Mouse (Mus musculus) brain, adult 2 months (tissue): ENCODE data around the gene Ptprn2.

Source experiments
- DNase-seq: peaks from one replicate; pipeline ENCODE4 v3.0.0; 2011; ENCODE audit warnings: low read depth, low spot score

Gene Ptprn2

DNA sequence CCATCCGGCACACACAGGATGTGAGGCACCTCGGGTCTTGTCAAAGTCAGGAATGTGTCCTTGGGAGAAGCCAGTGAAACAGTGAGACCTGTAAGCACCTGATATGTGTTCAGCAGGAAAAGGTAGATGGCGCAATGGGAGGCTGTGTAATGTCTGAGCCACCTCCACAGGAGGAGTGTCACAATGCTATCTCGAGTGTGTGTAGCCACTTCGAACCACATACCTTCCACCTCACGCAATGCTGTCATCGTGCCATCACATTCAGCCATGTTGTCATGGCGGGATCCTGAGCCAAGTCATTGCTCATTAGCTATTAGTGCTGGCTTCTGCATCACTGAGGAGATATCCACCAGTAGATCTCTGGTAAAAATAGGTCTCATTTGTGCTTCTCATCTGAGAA lies 290.9 kb downstream of the Ptprn2 start:
- no peak for DNase-seq

DNA sequence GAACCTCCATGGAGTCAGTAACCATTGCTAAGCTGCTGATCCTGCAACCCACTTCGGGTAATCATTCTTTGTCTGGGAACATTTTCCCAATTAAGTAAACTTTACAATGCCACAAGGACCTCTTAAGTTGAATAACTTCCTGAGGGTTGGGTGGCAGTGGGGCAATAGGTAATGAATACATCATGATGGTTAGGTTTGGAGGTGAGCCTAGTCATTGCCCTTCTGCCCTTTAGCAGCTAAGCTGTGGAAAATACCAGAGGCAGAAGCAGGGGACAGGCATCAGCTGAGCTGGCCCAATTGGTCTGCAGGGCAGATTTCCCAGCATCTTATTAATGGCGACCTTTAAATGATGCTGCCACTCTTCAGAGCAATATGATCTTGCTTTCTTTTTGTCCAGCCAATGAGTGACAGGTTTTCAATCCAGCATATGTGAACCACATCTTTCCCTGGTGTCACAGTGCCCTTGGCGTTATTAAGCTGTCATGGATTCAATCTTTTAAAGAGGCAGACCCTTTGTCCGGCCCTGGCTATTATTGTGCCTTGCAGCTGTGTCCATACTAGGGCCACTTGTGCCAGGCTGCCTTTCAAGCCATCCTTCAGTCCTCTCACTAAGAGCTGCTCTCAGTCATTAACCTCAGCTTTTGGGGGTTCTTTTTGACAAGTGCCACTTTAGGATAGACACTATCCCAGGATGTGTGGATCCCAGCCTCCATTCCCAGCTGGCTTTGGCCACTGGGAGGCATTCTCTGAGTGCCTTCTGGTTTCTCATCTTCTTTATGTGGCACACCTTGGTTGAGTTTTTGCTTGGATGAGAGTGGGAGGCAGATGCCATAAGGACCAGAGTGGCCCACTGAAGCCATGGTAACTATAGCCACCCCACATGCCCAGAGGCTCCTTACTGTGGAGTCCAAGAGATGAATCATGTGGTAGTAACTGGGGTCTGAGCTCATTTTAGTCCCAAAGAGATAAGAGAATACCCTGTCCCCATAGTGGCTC lies 292.9 kb downstream of the Ptprn2 start:
- DNase-seq, result peak; percentile 18

DNA sequence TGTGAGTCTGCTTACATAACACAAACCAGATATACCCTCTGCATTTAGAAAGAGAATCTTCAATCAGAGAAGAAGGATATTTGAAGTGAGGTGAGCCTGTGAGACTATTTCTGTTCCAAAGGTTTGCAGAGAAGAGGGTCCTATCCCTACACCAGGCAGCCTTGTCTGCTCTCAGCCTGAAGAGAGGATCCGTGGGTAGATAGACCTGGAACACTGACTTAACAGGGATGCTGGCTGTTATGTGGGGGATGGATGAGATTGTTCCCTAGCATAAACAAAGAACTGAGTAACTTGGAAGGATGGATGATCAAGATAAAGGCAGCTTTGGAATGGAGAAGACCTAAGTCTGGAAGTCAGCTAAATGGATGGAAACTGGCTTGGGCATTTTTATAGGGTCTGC lies 294.9 kb downstream of the Ptprn2 start:
- peak; percentile 68 for DNase-seq

DNA sequence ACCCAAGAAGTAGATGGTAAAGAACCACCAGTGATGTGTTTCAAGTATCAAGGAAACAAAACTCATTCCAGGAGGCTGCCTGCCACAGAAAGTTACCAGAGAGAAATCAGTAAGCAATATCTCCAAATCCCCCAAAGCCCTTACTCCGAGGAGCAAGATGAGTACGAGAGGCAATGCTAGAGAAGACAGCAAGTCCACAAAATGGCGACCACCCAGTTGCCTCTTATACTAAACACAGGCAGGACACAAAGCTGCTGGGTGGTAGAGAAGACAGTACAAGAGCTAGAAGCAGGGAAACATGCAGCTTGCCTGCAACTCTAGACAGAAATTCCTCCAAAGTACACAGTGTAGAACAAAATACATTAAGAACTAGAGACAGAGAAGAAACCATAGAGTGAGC lies 300.2 kb downstream of the Ptprn2 start:
- no peak for DNase-seq

DNA sequence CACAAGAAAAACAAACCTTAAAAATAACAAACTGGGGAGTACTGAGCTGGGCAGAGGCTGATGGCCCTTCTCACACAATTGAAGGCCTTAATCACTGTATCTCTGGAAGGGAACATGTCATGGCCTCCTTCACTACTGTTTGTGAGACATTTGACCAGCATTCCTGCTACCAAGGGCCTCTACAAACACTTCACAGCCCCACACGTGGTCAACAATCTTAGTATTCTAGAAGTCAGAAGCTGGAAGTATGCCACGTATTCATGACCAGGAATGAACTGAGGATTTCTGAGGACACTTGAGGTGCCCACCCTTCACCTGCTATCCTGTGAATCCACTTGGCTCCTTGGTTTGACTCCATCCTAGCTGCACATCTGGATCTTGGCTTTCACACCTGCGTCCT lies 302.8 kb downstream of the Ptprn2 start:
- no peak for DNase-seq

DNA sequence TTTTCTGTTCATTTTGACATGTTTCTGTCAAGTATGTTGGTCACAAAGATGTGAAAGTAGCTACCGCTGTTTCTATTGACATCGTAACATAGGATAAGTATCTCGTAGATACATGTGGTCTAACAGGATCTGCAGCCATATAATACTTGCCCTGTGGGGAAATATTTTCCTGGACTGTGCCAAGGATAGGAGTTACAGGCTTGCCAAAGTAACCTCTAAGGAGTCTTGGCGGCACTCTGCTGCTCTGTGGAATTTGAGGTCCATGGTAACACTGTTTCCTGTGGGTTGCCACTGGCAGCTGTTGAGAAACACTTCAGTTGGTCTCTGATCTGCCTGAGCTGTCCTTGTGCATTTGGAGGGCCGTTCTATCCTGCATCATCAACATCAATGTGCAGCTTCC lies 317.8 kb downstream of the Ptprn2 start:
- no peak for DNase-seq

DNA sequence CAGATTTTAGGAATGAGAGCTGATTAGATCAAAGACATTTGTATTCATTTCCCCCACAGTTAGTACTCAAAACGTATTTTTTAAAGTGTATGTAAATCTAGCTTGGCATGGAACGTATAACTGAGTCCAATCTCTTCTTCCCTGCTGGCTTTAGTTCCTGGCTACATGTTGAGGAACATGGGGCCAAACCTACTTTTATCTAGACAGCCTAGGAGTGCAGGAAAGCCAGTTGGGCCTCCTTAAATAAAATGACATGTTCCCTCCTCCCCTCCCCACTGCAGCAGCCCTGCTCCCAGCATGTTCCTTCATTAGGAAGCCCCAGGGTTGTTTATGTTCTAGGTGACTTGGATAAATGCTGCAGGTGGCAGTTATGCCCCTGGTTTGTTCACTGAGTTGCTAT lies 319.2 kb downstream of the Ptprn2 start:
- DNase-seq, result peak; percentile 44

DNA sequence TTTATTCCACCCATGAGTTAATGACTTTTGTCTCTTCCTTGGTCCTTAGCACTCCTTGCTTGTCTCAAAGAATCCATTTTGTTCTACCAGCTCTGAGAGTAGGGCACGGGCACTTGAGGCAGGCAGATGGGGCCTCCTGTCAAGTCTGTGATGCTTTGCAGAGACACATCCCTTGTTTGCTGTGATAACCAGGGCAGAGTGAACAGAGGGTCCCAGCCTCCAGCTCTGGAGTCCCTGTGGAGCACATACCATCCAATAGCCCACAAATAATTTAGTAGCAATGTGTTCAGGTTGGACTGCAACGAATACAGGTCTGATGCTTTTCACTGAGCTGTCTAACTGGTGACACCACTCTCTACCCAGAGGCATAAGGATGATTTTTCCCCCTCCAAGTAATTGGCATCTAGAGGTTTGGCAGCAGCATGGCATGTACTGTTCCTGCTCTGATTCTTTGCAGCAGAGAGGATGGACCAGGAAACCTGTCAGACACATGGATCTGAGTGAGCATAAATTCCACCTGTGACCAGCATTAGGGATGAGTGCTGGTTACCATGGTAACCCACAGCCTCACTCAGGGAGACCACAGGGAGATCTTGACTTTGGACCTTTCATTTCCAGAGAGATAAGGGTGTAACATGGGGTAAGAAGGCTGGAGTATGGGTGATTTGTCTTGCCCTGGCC lies 319.7 kb downstream of the Ptprn2 start:
- peak; percentile 59 for DNase-seq

DNA sequence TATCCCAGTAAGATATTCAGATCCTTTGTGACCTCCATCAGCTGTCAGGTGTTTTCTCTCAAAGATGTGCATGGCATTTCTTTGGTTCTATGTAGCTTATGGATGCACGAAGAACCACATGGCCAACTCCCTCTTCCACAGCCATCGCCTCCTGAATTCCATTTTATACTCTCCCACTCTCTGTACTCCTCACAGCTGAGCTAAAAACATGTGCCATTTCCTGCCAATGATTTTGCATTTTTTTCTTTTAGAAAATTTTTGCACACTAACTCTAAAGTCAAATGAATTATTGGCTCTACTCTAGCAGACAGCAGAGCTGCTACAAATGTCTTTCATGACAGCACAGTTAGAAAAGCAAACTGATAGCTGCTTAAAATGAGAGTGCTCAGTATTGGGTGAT lies 320.6 kb downstream of the Ptprn2 start:
- DNase-seq, result peak; percentile 84

DNA sequence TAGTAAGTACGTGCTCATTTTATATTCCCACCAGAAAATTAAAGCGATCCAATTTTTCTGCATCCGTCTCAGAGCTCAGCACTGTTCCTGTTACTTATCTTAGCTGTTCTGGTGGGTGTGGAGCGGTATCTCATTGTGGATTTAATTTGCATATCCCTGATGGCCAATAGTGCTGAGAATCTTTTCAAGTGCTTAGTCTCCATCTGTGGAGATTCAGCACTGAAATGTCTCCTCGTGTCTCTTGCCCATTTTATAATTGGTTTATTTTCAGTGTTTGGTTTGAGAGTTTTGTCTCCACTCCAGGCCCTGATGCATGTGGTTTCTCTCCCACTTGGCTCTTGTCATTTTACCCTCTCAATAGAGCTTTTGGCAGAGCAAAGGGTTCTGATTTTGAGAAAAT lies 327.5 kb downstream of the Ptprn2 start:
- peak; percentile 88 for DNase-seq

DNA sequence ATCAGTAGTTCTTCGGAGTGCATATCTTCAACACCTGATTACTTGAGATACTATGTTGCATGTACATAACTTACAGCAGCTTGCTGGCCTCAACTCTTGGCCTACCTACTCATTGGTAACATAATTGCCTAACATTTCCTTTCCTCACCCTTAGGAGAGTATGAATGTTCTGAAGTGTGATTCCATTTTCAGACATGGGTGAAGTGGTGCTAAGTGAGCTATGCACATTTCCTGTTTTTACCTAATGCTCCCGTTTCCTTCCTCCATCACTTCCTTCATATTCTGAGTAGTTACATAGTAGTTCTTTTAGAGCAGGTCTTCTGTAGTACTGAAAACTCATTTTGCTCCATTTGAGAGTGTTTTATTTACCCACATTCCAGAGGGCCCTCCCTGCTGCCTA lies 334.3 kb downstream of the Ptprn2 start:
- no peak for DNase-seq

DNA sequence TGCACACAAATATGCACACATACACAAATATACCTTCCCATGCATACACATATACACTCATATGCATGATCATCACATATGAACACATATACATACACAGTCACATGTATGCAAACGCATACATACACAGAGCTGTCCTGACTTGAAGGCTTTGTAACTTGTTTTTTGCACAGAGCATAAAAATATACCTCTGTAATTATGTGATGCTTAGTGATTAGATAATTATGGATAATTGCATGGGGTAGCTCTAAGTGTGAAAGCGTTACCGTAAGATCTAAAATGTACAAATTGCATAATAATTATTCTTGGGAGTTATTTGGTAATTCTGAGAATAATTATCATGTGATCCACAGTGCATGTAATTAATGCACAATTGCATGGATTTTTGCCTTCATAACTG lies 337.8 kb downstream of the Ptprn2 start:
- no peak for DNase-seq

DNA sequence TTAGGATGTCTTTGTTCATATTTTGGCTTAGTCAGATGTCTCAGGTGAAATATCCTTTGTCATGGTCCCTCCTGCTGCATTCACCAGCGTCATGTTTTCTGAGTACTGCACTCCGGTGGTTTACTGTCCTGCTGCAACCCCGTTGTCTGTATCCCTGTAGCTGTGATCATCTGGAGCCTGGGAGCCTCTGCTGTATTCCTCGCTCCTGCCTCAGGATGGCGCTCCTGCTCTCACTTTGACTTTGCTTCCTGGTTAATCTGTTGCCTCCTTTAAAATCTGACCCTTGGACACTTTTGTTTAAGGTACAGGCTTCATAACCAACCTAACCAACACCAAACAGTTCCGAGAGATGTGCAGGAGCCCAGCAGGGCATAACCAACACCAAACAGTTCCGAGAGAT lies 342.2 kb downstream of the Ptprn2 start:
- no peak for DNase-seq

DNA sequence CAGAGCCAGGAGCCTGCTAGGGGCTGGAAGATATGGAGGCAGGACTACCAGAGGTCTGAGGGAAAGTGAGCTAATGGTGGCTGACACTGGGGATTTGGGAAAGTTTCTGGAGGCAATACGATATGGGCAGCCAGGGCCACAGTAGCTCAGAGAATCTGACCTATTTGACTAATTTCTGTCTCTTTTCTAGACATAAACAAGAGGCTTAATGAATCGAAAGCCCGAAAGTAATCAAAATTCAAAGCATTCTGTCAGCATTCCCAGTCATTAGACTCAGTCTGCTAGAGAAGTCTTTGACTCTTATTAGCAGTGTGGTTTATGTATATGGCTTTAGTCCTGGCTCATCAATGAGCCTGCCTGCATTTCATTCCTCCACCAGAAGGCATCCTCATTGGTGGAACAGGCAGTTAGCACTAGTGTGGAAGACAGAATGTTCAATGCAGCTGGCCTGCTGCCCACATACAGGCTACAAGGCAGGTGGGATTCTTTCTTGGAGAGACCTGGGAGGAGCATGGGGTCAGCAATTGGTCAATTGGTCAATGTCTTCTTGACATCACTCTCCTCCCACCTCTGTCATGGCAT lies 353.2 kb downstream of the Ptprn2 start:
- no peak for DNase-seq

DNA sequence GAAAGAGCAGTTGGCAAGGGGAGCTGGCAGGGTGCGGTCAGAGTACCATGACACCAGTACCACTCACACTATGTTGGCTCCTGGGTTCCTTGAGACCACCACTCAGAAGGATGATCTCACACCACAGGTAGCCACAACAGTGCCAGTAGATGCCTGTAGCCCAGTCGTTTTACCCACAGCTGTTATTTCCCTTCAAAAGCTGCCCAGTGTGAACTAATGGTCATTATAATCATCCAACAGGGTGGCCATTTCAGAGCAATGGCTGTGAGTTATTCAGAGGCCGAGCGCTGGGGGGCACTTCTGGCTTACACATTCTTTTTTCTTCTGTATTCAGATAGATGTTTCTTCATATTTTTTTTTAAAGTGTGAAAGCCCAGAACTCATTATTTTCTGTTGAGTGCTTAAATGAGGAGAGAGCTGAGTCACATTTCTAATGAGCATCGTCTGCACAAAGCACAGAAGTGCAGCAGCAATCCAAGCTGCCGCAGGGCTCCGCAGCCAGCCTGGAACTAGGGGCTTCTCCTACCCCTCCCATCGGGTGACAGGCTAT lies 357.3 kb downstream of the Ptprn2 start:
- peak; percentile 83 for DNase-seq

DNA sequence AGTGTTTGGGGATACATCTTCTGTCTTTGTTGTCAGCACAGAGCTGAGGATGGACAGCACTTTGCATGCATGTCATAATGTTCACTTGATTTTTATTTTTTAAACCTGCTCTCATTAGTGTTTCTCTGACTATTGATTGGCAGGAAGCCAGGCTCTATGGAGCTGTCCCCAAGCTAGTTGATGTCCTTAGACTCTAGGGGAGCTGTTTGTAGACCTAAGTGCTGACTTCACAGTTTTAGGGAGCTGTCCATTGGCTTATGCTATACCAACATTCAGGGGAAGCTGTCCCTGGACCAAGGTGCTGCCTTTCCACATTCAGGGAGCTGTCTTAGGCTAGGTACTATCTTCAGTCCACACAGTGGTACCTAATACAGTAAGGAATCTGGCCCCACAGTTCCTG lies 360.7 kb downstream of the Ptprn2 start:
- no peak for DNase-seq

DNA sequence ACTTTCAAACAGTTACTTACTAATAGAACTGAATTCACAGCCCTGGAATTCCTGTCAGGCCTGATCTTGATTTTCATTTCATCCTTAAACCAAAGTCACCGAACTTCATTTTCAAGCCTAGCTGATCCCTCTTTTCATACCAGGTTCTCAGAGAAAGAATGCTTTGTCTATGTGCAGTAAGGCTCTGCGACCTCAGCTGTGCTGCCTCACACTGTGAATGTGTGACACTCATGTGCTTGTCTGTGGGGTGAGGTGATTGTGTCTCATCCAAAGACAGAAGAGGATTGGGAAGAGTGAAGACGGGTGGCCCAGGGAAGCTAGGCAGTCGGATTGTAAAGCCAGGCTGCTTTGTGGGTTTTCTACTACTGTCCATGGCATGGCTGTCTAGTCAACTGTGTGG lies 361.5 kb downstream of the Ptprn2 start:
- no peak for DNase-seq

DNA sequence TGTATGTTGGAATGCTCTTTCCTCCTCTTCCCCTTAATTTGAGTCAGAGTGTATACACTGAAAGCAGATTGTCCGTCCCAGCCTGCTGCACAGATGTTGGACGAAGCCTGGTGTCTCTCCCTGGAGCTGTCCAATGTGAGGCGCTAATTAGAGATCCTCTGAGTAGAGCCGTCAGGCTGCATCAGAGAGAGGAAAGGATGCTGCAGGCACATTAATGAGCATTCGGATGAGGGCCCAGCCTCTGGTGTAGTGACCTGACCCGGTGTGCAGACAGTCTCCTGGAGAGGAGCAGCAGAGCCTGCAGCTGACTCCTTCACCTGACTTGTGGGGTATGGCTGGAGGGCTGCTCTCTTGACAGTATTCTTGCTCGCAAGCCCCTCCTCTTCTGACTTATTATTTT lies 370.8 kb downstream of the Ptprn2 start:
- DNase-seq, result peak; percentile 65

DNA sequence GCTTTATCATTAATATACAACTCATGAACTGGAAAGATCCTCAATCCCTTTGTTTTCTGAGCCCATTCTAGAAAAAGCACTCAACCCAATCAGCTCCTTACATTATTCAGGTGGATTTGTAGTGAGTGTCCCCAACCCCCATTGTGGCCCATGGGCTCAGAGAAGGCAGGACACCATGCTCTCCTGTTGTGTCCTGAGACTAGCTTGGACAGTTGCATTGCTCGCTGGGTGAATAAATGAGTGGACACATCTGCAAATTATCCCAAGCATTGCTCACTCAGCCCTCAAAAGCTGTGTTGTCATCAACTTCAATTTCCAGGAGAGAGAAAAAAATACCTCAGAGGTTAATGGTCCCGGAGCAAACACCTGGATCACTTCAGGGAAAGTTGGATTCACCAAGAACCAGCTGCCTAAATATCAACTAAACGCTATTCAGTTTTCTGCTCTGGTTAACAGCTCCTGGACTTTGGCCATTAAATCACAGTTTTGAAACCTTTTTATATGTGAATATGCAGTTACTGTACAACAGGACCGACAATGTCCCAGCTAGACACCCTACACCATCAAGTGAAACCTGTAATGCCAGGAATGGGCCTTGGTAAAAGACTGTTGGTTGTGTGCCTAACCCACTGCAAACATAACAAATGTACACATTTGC lies 376.0 kb downstream of the Ptprn2 start:
- DNase-seq, result no peak

DNA sequence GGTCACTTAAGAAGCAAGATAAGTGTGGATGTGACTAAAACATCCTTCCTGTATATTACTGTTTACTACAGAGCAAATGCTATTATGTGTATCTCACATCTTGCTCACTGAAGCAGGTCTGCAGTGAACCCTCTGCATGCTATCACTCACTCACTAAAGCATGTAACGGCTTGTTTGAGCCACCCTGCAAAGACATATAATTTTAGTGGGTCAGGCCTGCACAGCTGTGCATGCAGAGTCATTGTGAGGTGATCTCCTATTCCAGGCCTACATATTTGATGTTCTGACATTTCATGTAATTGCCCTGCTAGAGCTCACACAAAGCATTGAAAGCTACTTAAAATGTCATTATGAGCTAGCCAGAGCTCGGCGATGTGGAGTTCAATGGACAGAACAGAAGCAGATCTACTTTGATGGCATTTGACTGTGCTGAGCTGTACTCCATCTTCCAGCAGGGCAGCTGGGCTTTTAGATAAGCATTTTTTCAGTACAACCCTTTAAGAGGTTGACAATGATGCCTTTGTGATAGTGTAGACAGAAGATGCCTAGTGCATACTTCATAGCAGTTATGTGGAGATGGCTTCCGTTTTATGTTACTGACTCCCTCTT lies 377.9 kb downstream of the Ptprn2 start:
- no peak for DNase-seq

DNA sequence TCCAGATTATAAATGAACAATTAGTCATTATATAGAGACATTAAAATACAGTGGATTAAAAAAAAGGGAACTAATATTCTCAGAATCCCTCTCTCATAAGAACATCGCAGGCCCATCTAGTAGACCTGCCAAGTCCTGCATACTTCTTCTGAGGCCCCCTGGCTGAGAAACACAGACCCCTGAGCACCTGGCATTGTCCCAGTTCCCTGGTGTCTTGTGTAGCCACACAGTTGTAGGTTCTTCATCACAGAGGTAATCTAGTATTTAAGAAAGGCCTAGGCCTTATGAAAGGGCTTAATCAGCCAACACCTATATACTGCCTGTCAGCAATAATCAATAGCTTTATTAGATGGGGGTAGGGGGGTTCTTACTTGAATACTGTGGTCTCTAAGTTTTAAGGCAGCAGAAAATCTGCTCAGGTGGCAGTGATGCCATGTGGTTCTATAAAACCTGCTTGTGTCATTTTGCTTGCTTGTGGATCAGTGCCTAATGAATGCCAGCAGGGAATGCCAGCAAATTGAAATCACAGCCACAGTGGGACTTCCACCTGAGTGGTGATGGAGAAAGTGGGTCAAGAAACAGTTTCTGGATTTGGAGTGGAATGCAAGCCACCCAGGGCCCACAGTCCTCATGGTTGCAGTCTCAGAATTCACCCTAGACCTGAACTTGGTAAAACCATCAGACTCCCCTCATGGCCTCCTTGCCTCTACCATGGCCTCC lies 388.5 kb downstream of the Ptprn2 start:
- peak; percentile 86 for DNase-seq
